In genomic region chr5:73351796-73352195, GRCm38 (mm10) we compare ENCODE assay signal across 24 mouse cellular contexts. TPM values are rescaled to one million over a fixed set of nuclear protein-coding genes. Genes with fewer than 3 reads are reported as not detected.
"Had no signal": no experiment of that assay in that cellular context is flagged by ENCODE, and none has a peak within 500 bp of the region (broad histone marks: within the 10 kb centered on the region; RNA-seq: fewer than 3 reads in every experiment).

No protein-coding gene starts in this region.

- H3K9me3 ChIP-seq: heart, embryonic 13.5 days; heart, embryonic 15.5 days; hindbrain, embryonic 13.5 days; hindbrain, embryonic 15.5 days; limb, embryonic 10.5 days; limb, embryonic 12.5 days had no signal

- H3K36me3 ChIP-seq: heart, embryonic 13.5 days; heart, embryonic 15.5 days; hindbrain, embryonic 13.5 days; hindbrain, embryonic 15.5 days; limb, embryonic 10.5 days; limb, embryonic 12.5 days had no signal

- ATAC-seq: forebrain, postnatal 0 days; hindbrain, postnatal 0 days had no signal

- H3K4me3 ChIP-seq: heart, adult 2 months; heart, embryonic 13.5 days; heart, embryonic 15.5 days; hindbrain, embryonic 13.5 days; hindbrain, embryonic 15.5 days; layer of hippocampus, adult 2 months; left cerebral cortex, adult 2 months; limb, embryonic 10.5 days; limb, embryonic 12.5 days had no signal

- H3K4me1 ChIP-seq: limb, embryonic 10.5 days; limb, embryonic 12.5 days had no signal

- H3K4me2 ChIP-seq: heart, embryonic 11.5 days; heart, embryonic 13.5 days; heart, embryonic 15.5 days; hindbrain, embryonic 13.5 days; hindbrain, embryonic 15.5 days; limb, embryonic 12.5 days had no signal

- DNase-seq: forebrain, postnatal 0 days; gastrocnemius, postnatal 14 days; gastrocnemius, postnatal 36 days; heart, adult 11 months; heart, adult 2 months; heart, postnatal 14 days; heart, postnatal 36 days; kidney, adult 18-20 months; kidney, adult 8-10 months; kidney, postnatal 10 days; kidney, postnatal 25 days; kidney, postnatal 4 days; liver had no signal

- H3K9ac ChIP-seq: forebrain, postnatal 0 days; heart, embryonic 13.5 days; heart, embryonic 15.5 days; hindbrain, embryonic 13.5 days; hindbrain, embryonic 15.5 days; limb, embryonic 12.5 days had no signal

- H3K27ac ChIP-seq: heart, adult 2 months; heart, embryonic 13.5 days; heart, embryonic 15.5 days; hindbrain, embryonic 13.5 days; hindbrain, embryonic 15.5 days; hindbrain, postnatal 0 days; layer of hippocampus, adult 2 months; left cerebral cortex, adult 2 months; limb, embryonic 10.5 days; limb, embryonic 12.5 days had no signal

- H3K27me3 ChIP-seq: heart, embryonic 15.5 days; hindbrain, embryonic 13.5 days; hindbrain, embryonic 15.5 days; limb, embryonic 12.5 days had no signal

RNA-seq across cellular contexts. Expression of gene Cwh43, which starts 54.1 kb away (rescaled TPM):
- polyA plus RNA-seq: heart, adult 2 months; heart, embryonic 11.5 days; heart, embryonic 13.5 days; heart, embryonic 15.5 days; hindbrain, embryonic 11.5 days; limb, embryonic 10.5 days; limb, embryonic 12.5 days had no signal
